Mouse (Mus musculus) forebrain, postnatal 0 days (tissue): ENCODE measurements around the gene Nfib. TPM values are rescaled to one million over a fixed set of nuclear protein-coding genes. Genes with fewer than 3 reads are reported as not detected.

Experiments used
- ATAC-seq: fragments of 200-750 bp; cut with Nextera tagmentation; 2 replicates; pipeline ENCODE4 v1.8.0; 2017; ENCODE audit warnings: mild to moderate bottlenecking, moderate library complexity
- DNase-seq: peaks from one replicate; pipeline ENCODE4 v3.0.0-alpha.2; 2015
- H3K27ac ChIP-seq: fragments of 300-500 bp; sonication (generic); 2 replicates; pipeline ENCODE4 v1.5.1; 2014; ENCODE audit warnings: low read depth, mild to moderate bottlenecking, antibody characterized with exemption, low read length, moderate library complexity, mixed read lengths
- H3K27me3 ChIP-seq: fragments of 300-500 bp; sonication (generic); 2 replicates; pipeline ENCODE4 v1.6.1; 2014; ENCODE audit warnings: mild to moderate bottlenecking, low read length, mixed read lengths; ENCODE audit not compliant: insufficient read depth
- H3K36me3 ChIP-seq: fragments of 300-500 bp; sonication (generic); 2 replicates; pipeline ENCODE4 v1.6.1; 2014; ENCODE audit warnings: mild to moderate bottlenecking, moderate library complexity; ENCODE audit not compliant: insufficient read depth
- H3K4me1 ChIP-seq: fragments of 300-500 bp; sonication (generic); 2 replicates; pipeline ENCODE4 v1.6.1; 2014; ENCODE audit warnings: antibody characterized with exemption; ENCODE audit not compliant: insufficient read depth
- H3K4me2 ChIP-seq: fragments of 300-500 bp; sonication (generic); 2 replicates; pipeline ENCODE4 v1.6.1; 2014; ENCODE audit warnings: low read depth, mild to moderate bottlenecking, moderate library complexity
- H3K4me3 ChIP-seq: fragments of 300-500 bp; sonication (generic); 2 replicates; pipeline ENCODE4 v1.5.1; 2014; ENCODE audit warnings: low read depth, low read length, mixed read lengths
- H3K9ac ChIP-seq: fragments of 300-500 bp; sonication (generic); 2 replicates; pipeline ENCODE4 v1.6.1; 2014; ENCODE audit warnings: mild to moderate bottlenecking
- H3K9me3 ChIP-seq: fragments of 300-500 bp; sonication (generic); 2 replicates; pipeline ENCODE4 v1.6.1; 2016; ENCODE audit warnings: low read length
- CTCF ChIP-seq: sonication (generic); IDR thresholded peaks from 2 replicates; pipeline ENCODE4 v1.5.1; 2016; ENCODE audit warnings: antibody characterized with exemption, control low read depth, low read depth
- WGBS: fragments of 180-500 bp; shearing (Covaris S2); extraction: QIAGEN DNeasy Blood & Tissue Kit; methylation state at CpG from one replicate; pipeline ENCODE4 v1.1.7; 2014; 5-methylcytosine and 5-hydroxymethylcytosine counted together
- polyA plus RNA-seq: library from polyadenylated mRNA; unstranded; fragments of >200 nt; fragmentation: Nextera tagmentation; extraction: Ambion mirVana; gene quantifications from 2 replicates; pipeline ENCODE4 v1.2.1, GENCODE M21; 2015
- total RNA-seq: library from RNA; depleted of rRNA; stranded (reverse); fragments of >200 nt; gene quantifications from 2 replicates; pipeline ENCODE4 v1.2.3, GENCODE M21; 2014

Nfib gene
- total and polyA plus RNA-seq, 2 experiments from 2014 or later, result 69.0 to 135 TPM

DNA sequence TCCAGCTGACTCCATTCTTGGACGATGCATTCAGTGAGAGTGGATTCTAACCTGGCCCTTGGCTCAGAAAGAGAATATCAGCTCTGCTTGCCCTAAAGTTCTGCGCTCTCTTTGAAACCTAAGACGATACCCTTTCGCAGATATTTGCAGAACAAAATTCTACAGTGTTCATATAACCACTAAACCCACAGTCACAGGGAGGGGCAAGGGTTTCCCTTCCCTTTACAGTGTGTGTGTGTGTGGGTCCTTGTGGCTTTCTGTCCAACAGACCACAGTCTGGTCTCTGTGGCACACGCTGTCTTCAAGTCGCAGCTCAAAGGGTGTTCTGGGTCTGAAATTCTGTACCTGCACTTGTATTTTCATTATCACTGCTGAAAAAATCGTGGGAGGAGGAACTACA, 416.0 kb downstream of the Nfib start:
- no peak overlapping the region for H3K4me3 ChIP-seq
- ATAC-seq (no peak), DNase-seq (no peak)
- no peak for TF ChIP-seq CTCF
- no peaks in the 10 kb centered on the region for H3K4me1 ChIP-seq
- H3K4me2 ChIP-seq, result no peak overlapping the region
- no peaks in the 10 kb centered on the region for H3K9me3 ChIP-seq
- no peak overlapping the region for H3K9ac ChIP-seq
- WGBS, result 80% methylated on average over 7 of the region's 7 CpGs
- no peaks in the 10 kb centered on the region for H3K27me3 ChIP-seq
- no peaks in the 10 kb centered on the region for H3K36me3 ChIP-seq
- H3K27ac ChIP-seq, result no peak overlapping the region

DNA sequence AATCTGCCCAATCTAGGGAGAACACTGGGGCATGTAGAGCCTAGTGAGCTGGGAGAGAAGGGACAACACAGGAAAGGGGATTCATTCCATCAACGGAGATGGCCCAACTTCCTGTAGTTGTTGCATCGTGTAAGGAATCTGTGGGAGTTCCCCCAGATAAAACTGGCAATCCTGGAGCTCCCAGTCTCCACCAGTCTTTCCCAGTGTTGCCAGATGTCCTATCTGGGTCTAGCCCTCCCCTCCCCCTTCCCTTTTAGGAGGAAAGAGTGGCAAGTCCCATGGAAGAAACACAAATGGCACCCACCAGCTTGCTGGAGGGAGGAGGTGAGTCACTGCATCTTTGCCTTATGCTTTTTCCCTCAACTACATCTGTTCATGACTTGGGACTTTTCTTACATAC, 417.4 kb downstream of the Nfib start:
- Histone ChIP-seq H3K27ac (no peak overlapping the region), H3K9me3 (no peaks in the 10 kb centered on the region), H3K4me3 (no peak overlapping the region), H3K9ac (no peak overlapping the region), H3K27me3 (no peaks in the 10 kb centered on the region), H3K4me2 (no peak overlapping the region), H3K4me1 (no peaks in the 10 kb centered on the region), H3K36me3 (no peaks in the 10 kb centered on the region)
- WGBS, result 66% methylated on average over 2 of the region's 2 CpGs
- DNase-seq, result no peak
- no peak for ATAC-seq
- no peak for TF ChIP-seq CTCF

DNA sequence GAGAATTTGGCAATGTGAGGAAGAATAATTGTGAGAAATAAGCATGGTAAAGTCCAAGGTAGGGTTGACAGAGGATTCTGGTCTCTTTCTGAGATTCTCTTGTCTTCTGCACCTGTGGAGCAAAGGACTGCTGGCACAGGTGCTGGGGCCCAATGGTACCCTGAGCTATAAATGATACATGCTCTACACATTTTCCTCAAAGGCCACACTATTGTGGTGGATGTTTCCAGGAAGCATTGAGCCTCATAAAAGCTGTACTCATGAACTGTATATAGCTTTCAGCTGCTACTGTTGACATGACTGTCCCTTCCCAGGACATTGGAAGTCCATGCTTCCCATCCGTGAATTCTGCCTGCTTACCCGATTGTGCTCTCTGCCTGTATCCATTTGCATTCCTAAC, 418.1 kb downstream of the Nfib start:
- DNase-seq (no peak), ATAC-seq (no peak)
- Histone ChIP-seq H3K4me2 (no peak overlapping the region), H3K9ac (no peak overlapping the region), H3K4me3 (no peak overlapping the region), H3K27me3 (no peaks in the 10 kb centered on the region), H3K27ac (no peak overlapping the region), H3K9me3 (no peaks in the 10 kb centered on the region), H3K4me1 (no peaks in the 10 kb centered on the region), H3K36me3 (no peaks in the 10 kb centered on the region)
- TF ChIP-seq CTCF, result no peak
- WGBS, result 93% methylated on average over 2 of the region's 2 CpGs

DNA sequence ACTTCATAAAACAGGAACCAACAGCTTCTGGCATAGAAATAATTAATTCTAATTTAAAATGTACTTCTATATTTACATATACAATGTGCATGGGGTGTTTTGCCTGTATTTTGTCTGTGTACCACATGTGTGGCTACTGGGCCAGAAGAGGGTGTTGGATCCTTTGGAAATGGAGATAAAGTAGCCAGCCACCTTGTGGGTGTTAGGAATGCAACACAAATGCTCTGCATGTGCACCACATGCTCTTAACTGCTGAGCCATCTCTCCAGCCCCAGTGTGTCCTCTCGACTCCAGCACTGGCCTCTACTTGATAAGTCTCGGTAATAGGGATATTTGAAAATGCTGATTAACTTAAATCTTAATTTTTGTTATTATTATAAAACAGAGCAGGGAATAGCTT, 418.6 kb downstream of the Nfib start:
- Histone ChIP-seq H3K9ac (no peak overlapping the region), H3K4me2 (no peak overlapping the region), H3K9me3 (no peaks in the 10 kb centered on the region), H3K4me1 (no peaks in the 10 kb centered on the region), H3K36me3 (no peaks in the 10 kb centered on the region), H3K27ac (no peak overlapping the region), H3K4me3 (no peak overlapping the region), H3K27me3 (no peaks in the 10 kb centered on the region)
- WGBS, result 86% methylated on average over 2 of the region's 2 CpGs
- 0 out of 2 replicates have a peak, but pooled peaks have one; percentile 7 for TF ChIP-seq CTCF
- ATAC-seq (peak; percentile 36), DNase-seq (no peak)

DNA sequence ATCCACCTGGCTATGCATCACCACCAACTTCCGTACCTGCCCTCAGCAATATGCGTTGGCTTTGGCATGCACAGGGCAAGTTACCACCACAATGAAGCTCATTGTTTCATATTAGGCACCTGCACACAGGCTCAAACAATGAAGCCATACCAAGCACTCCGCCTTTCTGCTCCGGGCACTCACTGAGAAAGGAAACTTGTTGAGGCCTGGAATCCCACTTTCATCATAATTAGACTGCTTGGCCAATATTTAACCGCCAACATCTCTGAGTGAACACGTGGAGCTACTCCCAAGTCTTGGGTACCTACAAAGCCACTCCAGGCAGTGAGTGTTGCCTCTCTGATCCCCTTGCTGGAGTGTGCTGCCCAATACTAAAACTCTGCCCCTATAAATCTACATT, 422.0 kb downstream of the Nfib start:
- H3K9me3 ChIP-seq, result no peaks in the 10 kb centered on the region
- H3K4me1 ChIP-seq, result no peaks in the 10 kb centered on the region
- no peak for DNase-seq
- H3K4me2 ChIP-seq, result no peak overlapping the region
- no peak overlapping the region for H3K9ac ChIP-seq
- TF ChIP-seq CTCF, result no peak
- no peaks in the 10 kb centered on the region for H3K27me3 ChIP-seq
- H3K4me3 ChIP-seq, result no peak overlapping the region
- 72% methylated on average over 6 of the region's 6 CpGs for WGBS
- no peaks in the 10 kb centered on the region for H3K36me3 ChIP-seq
- ATAC-seq, result no peak
- H3K27ac ChIP-seq, result no peak overlapping the region

DNA sequence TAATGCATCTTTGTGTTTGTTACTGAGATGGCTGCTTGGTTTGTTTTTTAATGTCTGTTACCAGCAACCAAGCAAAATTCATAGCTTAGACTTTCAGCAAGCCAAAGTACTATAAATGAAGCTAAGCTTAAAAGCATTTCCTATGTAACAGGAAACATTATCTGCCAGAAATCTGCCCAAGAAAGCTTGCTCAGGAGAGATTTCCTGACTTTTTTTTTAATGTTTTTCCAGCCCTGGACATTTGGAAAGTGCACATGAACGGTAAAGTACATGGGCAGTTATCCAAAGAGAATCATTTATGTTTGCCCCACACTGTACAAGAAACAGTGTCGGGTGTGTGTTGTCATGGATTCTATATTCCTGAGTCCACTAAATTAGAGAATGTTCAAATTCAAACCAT, 429.6 kb downstream of the Nfib start:
- Histone ChIP-seq H3K27me3 (no peaks in the 10 kb centered on the region), H3K9ac (no peak overlapping the region), H3K4me1 (no peaks in the 10 kb centered on the region), H3K4me3 (no peak overlapping the region), H3K9me3 (no peaks in the 10 kb centered on the region), H3K36me3 (no peaks in the 10 kb centered on the region), H3K4me2 (no peak overlapping the region), H3K27ac (no peak overlapping the region)
- DNase-seq, result no peak
- no peak for ATAC-seq
- no peak for TF ChIP-seq CTCF
- WGBS, result 72% methylated on average over 2 of the region's 2 CpGs

DNA sequence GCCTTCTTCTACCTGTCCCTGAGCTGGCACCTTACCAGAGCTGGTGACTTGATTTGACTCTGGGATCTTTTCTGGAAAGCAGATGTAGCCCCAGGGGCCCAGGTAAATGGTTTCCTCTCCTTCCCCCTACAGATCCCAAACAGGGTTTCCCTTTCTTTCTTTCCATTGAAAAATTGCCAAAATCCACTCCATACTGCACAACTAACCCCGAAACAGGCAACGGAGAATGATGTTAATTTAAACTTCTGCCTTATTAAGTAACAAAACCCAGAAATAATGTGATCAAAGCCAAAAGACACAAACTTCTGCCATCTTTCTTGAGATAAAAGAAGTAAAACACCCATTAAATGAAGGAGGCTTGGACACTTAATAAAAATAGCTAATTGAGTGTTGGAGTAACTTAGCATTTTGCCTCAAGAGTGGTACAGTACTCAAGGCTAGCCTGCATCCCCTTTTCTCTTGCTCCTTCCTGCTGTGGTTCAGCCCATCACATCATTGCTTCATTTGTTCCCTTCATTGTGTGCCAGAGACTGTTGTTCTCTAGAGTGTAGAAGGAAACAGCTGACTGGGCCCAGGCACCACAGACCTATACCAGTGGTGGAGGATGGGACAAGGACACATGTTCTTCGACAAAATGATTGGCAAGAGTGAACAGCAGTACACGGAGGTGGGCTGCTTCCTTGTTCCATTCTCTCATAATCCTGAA, 432.3 kb downstream of the Nfib start:
- no peak for DNase-seq
- no peak overlapping the region for H3K4me2 ChIP-seq
- TF ChIP-seq CTCF, result no peak
- H3K4me3 ChIP-seq, result no peak overlapping the region
- no peaks in the 10 kb centered on the region for H3K9me3 ChIP-seq
- no peak overlapping the region for H3K9ac ChIP-seq
- WGBS, result 79% methylated on average over 4 of the region's 4 CpGs
- H3K4me1 ChIP-seq, result no peaks in the 10 kb centered on the region
- no peaks in the 10 kb centered on the region for H3K27me3 ChIP-seq
- H3K36me3 ChIP-seq, result no peaks in the 10 kb centered on the region
- ATAC-seq, result no peak
- H3K27ac ChIP-seq, result no peak overlapping the region
